Mouse (Mus musculus) cerebellum, postnatal 10 days (tissue): ENCODE measurements at regions not wholly inside any gene's neighbourhood (a gene's known extent, or its start where the extent isn't known, plus 50 kb on each side); places are given as distances from the start of the nearest gene placed in this dataset.

Experiments
- DNase-seq, 2 experiments: peaks; one replicate each; pipeline ENCODE4 v3.0.0; 2021; ENCODE audit warnings: mixed read lengths in 2 of 2

GRCm38 (mm10) chrX:53976273-53977135 lies 179.0 kb upstream of the Xlr start:
- DNase-seq: peak; percentile 1 to 4

- peak; percentile 5 to 8 for DNase-seq
Observed at GRCm38 (mm10) chrX:53975545-53976272, 178.2 kb upstream of the Xlr start.

- peak; percentile 10 to 23 for DNase-seq
Observed at GRCm38 (mm10) chrX:53974732-53975544, 177.4 kb upstream of the Xlr start.
